Mouse (Mus musculus) small intestine, adult 2 months (tissue): ENCODE results near the gene Acox1. TPM values are rescaled to one million over a fixed set of nuclear protein-coding genes. Genes with fewer than 3 reads are reported as not detected.

ENCODE experiments used
- H3K27ac ChIP-seq: fragments of 200-500 bp; 2 replicates; pipeline ENCODE4 v1.5.1; 2012; ENCODE audit warnings: low read depth, low read length, control low read depth, inconsistent platforms; ENCODE audit not compliant: insufficient read depth
- H3K27me3 ChIP-seq: fragments of 200-500 bp; 2 replicates; pipeline ENCODE4 v1.6.1; 2012; ENCODE audit warnings: mild to moderate bottlenecking, moderate library complexity, low read length, inconsistent platforms; ENCODE audit not compliant: control insufficient read depth, insufficient read depth
- H3K36me3 ChIP-seq: fragments of 200-500 bp; 2 replicates; pipeline ENCODE4 v1.6.1; 2012; ENCODE audit warnings: mild to moderate bottlenecking, low read length, control low read depth, inconsistent platforms; ENCODE audit not compliant: control insufficient read depth, insufficient read depth
- H3K4me1 ChIP-seq: fragments of 200-500 bp; 2 replicates; pipeline ENCODE4 v1.6.1; 2012; ENCODE audit warnings: low read length, inconsistent platforms, mixed read lengths; ENCODE audit not compliant: control insufficient read depth, insufficient read depth, insufficient read length
- H3K4me3 ChIP-seq: fragments of 200-500 bp; 2 replicates; pipeline ENCODE4 v1.5.1; 2012; ENCODE audit warnings: low read depth, mild to moderate bottlenecking, control low read depth, inconsistent platforms, low read length, moderate library complexity
- CTCF ChIP-seq: fragments of 200-500 bp; IDR thresholded peaks from 2 replicates; pipeline ENCODE4 v1.5.1; 2012; ENCODE audit warnings: low read depth, mild to moderate bottlenecking, control low read depth, inconsistent platforms, low read length, moderate library complexity, mixed read lengths; ENCODE audit not compliant: insufficient replicate concordance, insufficient read length; ENCODE audit errors: extremely low read depth
- POLR2A ChIP-seq: fragments of 200-500 bp; IDR thresholded peaks from 2 replicates; pipeline ENCODE4 v1.6.1; 2012; ENCODE audit warnings: low read depth, mild to moderate bottlenecking, control low read depth, inconsistent platforms, low read length, moderate library complexity
- WGBS: fragments of 180-500 bp; shearing (Covaris S2); methylation state at CpG from one replicate; pipeline ENCODE4 v1.1.7; 2018; 5-methylcytosine and 5-hydroxymethylcytosine counted together
- polyA plus RNA-seq: library from polyadenylated mRNA; depleted of rRNA; stranded (reverse); fragments of >200 nt; gene quantifications from 2 replicates; pipeline ENCODE4 v1.2.3, GENCODE M21; 2012

The Acox1 gene
- polyA plus RNA-seq, 1 experiment = 112 TPM

DNA sequence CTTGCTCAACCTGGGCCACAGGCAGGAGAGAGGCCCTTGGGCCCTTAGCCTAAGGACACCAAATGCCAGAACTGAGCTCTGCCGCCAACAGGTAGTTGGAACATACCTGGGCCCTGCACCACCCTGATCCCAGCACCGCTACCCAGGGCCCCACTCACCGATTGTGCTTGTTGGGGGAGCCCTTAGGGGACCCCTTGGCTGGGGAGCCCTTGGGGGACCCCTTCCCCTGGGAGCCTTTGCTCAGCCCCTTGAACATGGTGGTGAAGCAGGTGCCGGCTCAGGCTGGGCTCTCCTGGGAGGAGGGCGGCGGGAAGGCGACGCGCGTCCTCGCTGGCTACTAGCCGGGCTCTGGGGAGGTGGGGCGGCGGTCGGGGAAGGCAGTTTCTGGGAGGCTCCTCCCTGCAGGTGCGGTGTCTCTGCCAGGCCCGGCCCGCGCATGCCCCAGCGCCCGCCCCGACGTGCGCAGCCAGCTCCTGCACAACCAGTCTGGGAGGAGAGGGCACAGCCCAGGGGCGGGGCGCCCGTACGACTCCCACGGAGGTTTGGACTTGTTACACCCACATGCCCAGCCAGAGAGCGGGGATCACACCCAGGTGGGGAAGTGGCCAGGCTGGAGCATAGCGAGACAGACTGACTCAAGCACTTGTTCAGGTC lies 39.0 kb upstream of the Acox1 start, which contains the start of gene Evpl:
TSS of gene Evpl (minus strand) at position 336 of the 654 bp plus-strand sequence.
- TF ChIP-seq CTCF (no peak), POLR2A (peak; percentile 92)
- H3K4me3 ChIP-seq = peak within 1 kb of the TSS; percentile 69
- H3K27ac ChIP-seq = peak within 1 kb of the TSS; percentile 46
- 6% methylated on average over 30 of the region's 31 CpGs for WGBS
- H3K36me3 ChIP-seq = peaks cover 1% of the 10 kb centered on the region; the same call in 1 of the 2 replicates
- no peaks in the 10 kb centered on the region for H3K27me3 ChIP-seq
- peaks cover 31% of the 10 kb centered on the region for H3K4me1 ChIP-seq

DNA sequence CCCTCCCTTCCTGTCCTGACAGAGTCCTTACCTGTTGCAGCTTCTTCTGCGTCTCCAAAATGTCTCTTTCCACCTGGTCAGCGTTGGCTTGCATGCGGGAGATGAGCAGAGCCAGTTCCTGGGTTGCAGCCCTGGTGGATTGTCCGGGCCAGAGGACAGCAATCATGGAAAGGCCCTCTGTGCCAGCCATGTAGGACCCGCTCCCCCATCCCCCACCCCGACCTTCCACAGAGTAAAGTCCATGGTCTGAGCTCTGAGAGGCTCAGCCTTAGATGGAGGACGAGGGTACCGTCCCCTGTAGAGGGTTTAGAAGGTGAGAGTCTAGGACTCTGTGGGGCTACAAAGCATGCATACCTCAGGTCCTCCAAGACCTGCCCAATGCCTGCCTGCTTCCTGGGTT lies 36.1 kb upstream of the Acox1 start:
- no peak overlapping the region for H3K4me3 ChIP-seq
- peaks cover 16% of the 10 kb centered on the region for H3K4me1 ChIP-seq
- no peaks in the 10 kb centered on the region for H3K27me3 ChIP-seq
- TF ChIP-seq POLR2A = no peak
- TF ChIP-seq CTCF = no peak
- peaks cover 7% of the 10 kb centered on the region for H3K36me3 ChIP-seq
- 88% methylated on average over 8 of the region's 8 CpGs for WGBS
- H3K27ac ChIP-seq = no peak overlapping the region

DNA sequence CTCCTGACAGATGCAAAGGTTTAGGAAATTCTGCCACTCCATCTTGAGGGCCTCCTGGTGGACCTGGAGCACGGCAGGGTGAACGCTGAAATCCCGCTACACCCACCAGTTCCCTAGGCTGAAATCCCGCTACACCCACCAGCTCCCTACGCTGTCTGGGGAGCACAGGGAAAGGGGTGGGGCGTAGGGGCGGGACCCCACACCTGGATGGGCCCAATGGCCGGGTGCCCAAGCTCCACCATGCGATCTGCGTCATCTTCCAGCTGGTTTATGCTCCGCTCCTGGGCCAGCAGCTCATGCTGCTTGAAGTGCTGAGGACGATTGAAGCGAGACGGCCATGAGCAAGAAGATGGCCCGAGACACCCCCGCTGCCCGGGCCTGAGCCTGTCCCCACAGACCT lies 33.6 kb upstream of the Acox1 start:
- H3K4me1 ChIP-seq = peaks cover 10% of the 10 kb centered on the region
- H3K27me3 ChIP-seq = no peaks in the 10 kb centered on the region
- 74% methylated on average over 17 of the region's 17 CpGs for WGBS
- H3K36me3 ChIP-seq = peaks cover 11% of the 10 kb centered on the region
- H3K4me3 ChIP-seq = no peak overlapping the region
- TF ChIP-seq CTCF = no peak
- no peak for TF ChIP-seq POLR2A
- H3K27ac ChIP-seq = no peak overlapping the region

DNA sequence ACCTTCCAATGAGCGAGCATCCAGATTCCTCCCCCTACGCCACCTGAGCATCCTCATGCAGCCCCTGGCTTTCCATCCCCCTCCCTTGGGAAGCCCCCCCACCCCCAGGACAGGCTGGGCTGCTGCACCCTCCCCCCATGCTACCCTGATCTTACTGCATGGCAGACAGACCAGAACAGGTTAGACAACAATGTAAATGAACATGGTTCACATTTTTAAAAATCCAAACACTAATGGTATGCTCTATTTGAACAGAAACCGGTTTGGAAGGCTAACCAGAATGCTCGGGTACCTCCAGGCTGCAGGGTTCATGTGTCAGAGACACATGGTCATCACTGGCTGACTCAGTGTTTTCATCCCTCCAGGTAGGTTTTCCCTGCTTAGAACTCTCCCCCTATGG lies 29.9 kb upstream of the Acox1 start:
- Histone ChIP-seq H3K4me3 (no peak overlapping the region), H3K27ac (no peak overlapping the region), H3K27me3 (no peaks in the 10 kb centered on the region), H3K4me1 (no peaks in the 10 kb centered on the region), H3K36me3 (peaks cover 24% of the 10 kb centered on the region)
- WGBS = 73% methylated on average over 4 of the region's 4 CpGs
- TF ChIP-seq POLR2A = no peak
- no peak for TF ChIP-seq CTCF

DNA sequence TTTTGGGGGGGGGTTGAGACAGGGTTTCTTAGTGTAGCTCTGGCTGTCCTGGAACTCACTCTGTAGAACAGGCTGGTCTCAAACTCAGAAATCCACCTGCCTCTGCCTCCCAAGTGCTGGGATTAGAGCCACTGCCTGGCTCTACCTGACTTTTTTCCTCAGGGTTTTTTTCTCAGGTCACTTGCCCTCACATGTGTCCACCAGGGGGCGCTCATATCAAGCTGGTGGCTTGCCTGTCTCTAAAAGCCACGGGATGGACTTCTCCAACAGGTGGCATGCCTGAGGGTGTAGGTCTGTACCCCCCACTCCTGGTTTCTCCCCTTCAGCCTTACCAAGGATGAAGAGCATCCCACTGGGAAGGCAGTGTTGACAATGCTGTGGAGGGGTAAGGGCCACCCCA lies 27.6 kb upstream of the Acox1 start:
- H3K27me3 ChIP-seq = no peaks in the 10 kb centered on the region
- no peak overlapping the region for H3K27ac ChIP-seq
- TF ChIP-seq POLR2A (no peak), CTCF (peak; percentile 96; the same call in 1 of the 2 replicates)
- peaks cover 37% of the 10 kb centered on the region for H3K36me3 ChIP-seq
- WGBS = 2% methylated on average over 2 of the region's 2 CpGs
- H3K4me3 ChIP-seq = no peak overlapping the region
- H3K4me1 ChIP-seq = no peaks in the 10 kb centered on the region

DNA sequence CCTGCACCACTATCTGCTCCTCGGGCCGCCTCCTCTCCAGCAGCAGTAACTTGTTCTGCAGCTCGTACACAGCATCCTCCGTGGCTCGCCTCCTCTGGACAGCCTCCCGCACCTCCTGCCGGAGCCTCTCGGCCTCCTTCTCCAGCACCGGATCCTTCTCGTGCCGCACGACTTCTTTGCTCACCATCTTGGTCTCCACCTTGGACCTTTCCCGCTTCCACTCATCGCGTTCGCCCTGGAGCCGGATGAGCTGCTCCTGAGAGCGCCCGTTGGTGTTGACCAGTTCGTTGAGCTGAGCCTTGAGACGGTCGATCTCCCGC lies 23.9 kb upstream of the Acox1 start:
- Histone ChIP-seq H3K4me3 (peak overlapping the region; percentile 35), H3K27ac (no peak overlapping the region), H3K36me3 (peaks cover 32% of the 10 kb centered on the region), H3K27me3 (no peaks in the 10 kb centered on the region), H3K4me1 (peaks cover 21% of the 10 kb centered on the region)
- TF ChIP-seq POLR2A = no peak
- WGBS = 67% methylated on average over 23 of the region's 23 CpGs

DNA sequence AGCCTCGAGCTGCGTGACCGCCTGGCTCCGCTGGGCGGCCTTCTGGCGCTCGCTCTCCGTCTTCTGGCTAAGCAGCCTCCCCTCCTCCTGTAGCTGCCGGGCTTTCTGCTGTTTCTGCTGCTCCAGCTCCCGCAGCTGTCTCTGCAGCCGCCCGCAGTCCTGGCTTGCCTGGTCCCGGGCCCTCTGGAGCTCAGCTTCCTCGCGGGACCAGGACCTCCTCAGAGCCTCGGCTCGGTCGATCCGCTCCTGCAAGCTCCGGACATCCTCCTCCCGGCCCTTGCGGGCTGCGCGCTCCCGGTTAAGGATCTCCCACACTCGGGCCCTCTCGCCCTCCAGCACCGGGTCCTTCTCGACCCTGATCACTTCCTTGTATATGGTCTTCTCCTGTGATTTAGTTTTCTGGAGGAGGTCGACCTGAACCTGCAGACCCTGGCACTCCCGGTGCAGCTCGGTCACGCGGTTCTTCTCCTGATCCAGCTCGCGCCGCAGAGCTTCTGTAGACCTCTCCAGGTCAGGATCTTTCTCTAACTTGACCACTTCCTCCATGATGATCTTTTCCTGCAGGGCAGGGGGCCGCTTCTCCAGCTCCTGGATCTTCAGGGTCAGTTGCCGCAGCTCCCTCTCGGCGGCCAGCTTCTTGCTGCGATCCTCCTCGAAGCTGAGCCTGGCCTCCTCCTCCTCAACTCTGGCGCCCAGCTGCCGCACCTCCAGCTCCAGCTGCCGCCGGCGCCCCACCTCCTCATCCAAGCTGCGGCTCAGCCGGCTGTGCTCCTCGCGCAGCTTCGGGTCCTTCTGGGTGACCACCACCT lies 23.3 kb upstream of the Acox1 start:
- Histone ChIP-seq H3K36me3 (peaks cover 32% of the 10 kb centered on the region), H3K27ac (no peak overlapping the region), H3K27me3 (no peaks in the 10 kb centered on the region), H3K4me3 (peak overlapping the region; percentile 35), H3K4me1 (peaks cover 21% of the 10 kb centered on the region)
- TF ChIP-seq POLR2A = no peak
- no peak for TF ChIP-seq CTCF
- WGBS = 59% methylated on average over 53 of the region's 53 CpGs
